Mouse (Mus musculus): ENCODE results near the gene Slc6a20b. TPM values are rescaled to one million over a fixed set of nuclear protein-coding genes. Genes with fewer than 3 reads are reported as not detected.

The Slc6a20b gene
- polyA plus RNA-seq, 1 experiment from 2014 or later = 0.08 TPM

- Histone ChIP-seq H3K4me3 (ENCODE audit: low read depth, low read length) (no peak overlapping the region), H3K36me3 (ENCODE audit: control insufficient read depth, insufficient read depth, low read length) (no peaks in the 10 kb centered on the region), H3K9ac (ENCODE audit: low read length) (no peak overlapping the region), H3K4me2 (ENCODE audit: low read depth) (no peak overlapping the region), H3K9me3 (ENCODE audit: control insufficient read depth, low read length) (no peaks in the 10 kb centered on the region), H3K4me1 (ENCODE audit: control insufficient read depth, insufficient read depth, low read length) (no peaks in the 10 kb centered on the region), H3K27me3 (ENCODE audit: control insufficient read depth, insufficient read depth, low read length) (no peaks in the 10 kb centered on the region), H3K27ac (ENCODE audit: low read depth, low read length) (no peak overlapping the region)
- 95% methylated on average over 2 of the region's 2 CpGs for WGBS
- DNase-seq (ENCODE audit: low spot score) (no peak), ATAC-seq (ENCODE audit: insufficient read depth, low FRiP score, low TSS enrichment) (no peak)
Observed at GRCm38 (mm10) chr9:123649785-123650511, 17.6 kb upstream of the Slc6a20b start.

GRCm38 (mm10) chr9:123640106-123640505 lies 7.7 kb upstream of the Slc6a20b start:
- Histone ChIP-seq H3K4me3 (ENCODE audit: low read depth, low read length) (no peak overlapping the region), H3K9ac (ENCODE audit: low read length) (no peak overlapping the region), H3K4me1 (ENCODE audit: control insufficient read depth, insufficient read depth, low read length) (no peaks in the 10 kb centered on the region), H3K36me3 (ENCODE audit: control insufficient read depth, insufficient read depth, low read length) (no peaks in the 10 kb centered on the region), H3K4me2 (ENCODE audit: low read depth) (no peak overlapping the region), H3K27me3 (ENCODE audit: control insufficient read depth, insufficient read depth, low read length) (no peaks in the 10 kb centered on the region), H3K9me3 (ENCODE audit: control insufficient read depth, low read length) (no peaks in the 10 kb centered on the region), H3K27ac (ENCODE audit: low read depth, low read length) (no peak overlapping the region)
- WGBS = 72% methylated on average over 1 of the region's 1 CpGs
- ATAC-seq (ENCODE audit: insufficient read depth, low FRiP score, low TSS enrichment) = no peak
- DNase-seq (ENCODE audit: low spot score) = no peak

- H3K36me3 ChIP-seq (ENCODE audit: control insufficient read depth, insufficient read depth, low read length) = no peaks in the 10 kb centered on the region
- WGBS = 88% methylated on average over 1 of the region's 1 CpGs
- H3K9ac ChIP-seq (ENCODE audit: low read length) = no peak overlapping the region
- no peak for ATAC-seq (ENCODE audit: insufficient read depth, low FRiP score, low TSS enrichment)
- H3K4me3 ChIP-seq (ENCODE audit: low read depth, low read length) = no peak overlapping the region
- H3K27me3 ChIP-seq (ENCODE audit: control insufficient read depth, insufficient read depth, low read length) = no peaks in the 10 kb centered on the region
- no peak overlapping the region for H3K4me2 ChIP-seq (ENCODE audit: low read depth)
- H3K4me1 ChIP-seq (ENCODE audit: control insufficient read depth, insufficient read depth, low read length) = no peaks in the 10 kb centered on the region
- no peaks in the 10 kb centered on the region for H3K9me3 ChIP-seq (ENCODE audit: control insufficient read depth, low read length)
- no peak for DNase-seq (ENCODE audit: low spot score)
- H3K27ac ChIP-seq (ENCODE audit: low read depth, low read length) = no peak overlapping the region
Observed at GRCm38 (mm10) chr9:123638668-123639089, 6.3 kb upstream of the Slc6a20b start.

GRCm38 (mm10) chr9:123638231-123638630 lies 5.9 kb upstream of the Slc6a20b start:
- no peaks in the 10 kb centered on the region for H3K4me1 ChIP-seq (ENCODE audit: control insufficient read depth, insufficient read depth, low read length)
- H3K36me3 ChIP-seq (ENCODE audit: control insufficient read depth, insufficient read depth, low read length) = no peaks in the 10 kb centered on the region
- H3K4me3 ChIP-seq (ENCODE audit: low read depth, low read length) = no peak overlapping the region
- no peak for DNase-seq (ENCODE audit: low spot score)
- H3K9me3 ChIP-seq (ENCODE audit: control insufficient read depth, low read length) = no peaks in the 10 kb centered on the region
- ATAC-seq (ENCODE audit: insufficient read depth, low FRiP score, low TSS enrichment) = no peak
- H3K27me3 ChIP-seq (ENCODE audit: control insufficient read depth, insufficient read depth, low read length) = no peaks in the 10 kb centered on the region
- H3K27ac ChIP-seq (ENCODE audit: low read depth, low read length) = no peak overlapping the region
- no peak overlapping the region for H3K4me2 ChIP-seq (ENCODE audit: low read depth)
- H3K9ac ChIP-seq (ENCODE audit: low read length) = no peak overlapping the region

GRCm38 (mm10) chr9:123636771-123637170 lies 4.4 kb upstream of the Slc6a20b start:
- 71% methylated on average over 5 of the region's 5 CpGs for WGBS
- ATAC-seq (ENCODE audit: insufficient read depth, low FRiP score, low TSS enrichment) = no peak
- no peak overlapping the region for H3K4me2 ChIP-seq (ENCODE audit: low read depth)
- H3K27ac ChIP-seq (ENCODE audit: low read depth, low read length) = no peak overlapping the region
- no peaks in the 10 kb centered on the region for H3K9me3 ChIP-seq (ENCODE audit: control insufficient read depth, low read length)
- H3K4me1 ChIP-seq (ENCODE audit: control insufficient read depth, insufficient read depth, low read length) = no peaks in the 10 kb centered on the region
- no peaks in the 10 kb centered on the region for H3K36me3 ChIP-seq (ENCODE audit: control insufficient read depth, insufficient read depth, low read length)
- DNase-seq (ENCODE audit: low spot score) = no peak
- no peaks in the 10 kb centered on the region for H3K27me3 ChIP-seq (ENCODE audit: control insufficient read depth, insufficient read depth, low read length)
- no peak overlapping the region for H3K4me3 ChIP-seq (ENCODE audit: low read depth, low read length)
- no peak overlapping the region for H3K9ac ChIP-seq (ENCODE audit: low read length)

GRCm38 (mm10) chr9:123632993-123633392 lies 628 bp upstream of the Slc6a20b start:
- DNase-seq (ENCODE audit: low spot score) = no peak
- H3K36me3 ChIP-seq (ENCODE audit: control insufficient read depth, insufficient read depth, low read length) = no peaks in the 10 kb centered on the region
- no peaks in the 10 kb centered on the region for H3K9me3 ChIP-seq (ENCODE audit: control insufficient read depth, low read length)
- no peak overlapping the region for H3K27ac ChIP-seq (ENCODE audit: low read depth, low read length)
- no peaks in the 10 kb centered on the region for H3K4me1 ChIP-seq (ENCODE audit: control insufficient read depth, insufficient read depth, low read length)
- ATAC-seq (ENCODE audit: insufficient read depth, low FRiP score, low TSS enrichment) = no peak
- no peak overlapping the region for H3K9ac ChIP-seq (ENCODE audit: low read length)
- no peak overlapping the region for H3K4me3 ChIP-seq (ENCODE audit: low read depth, low read length)
- no peaks in the 10 kb centered on the region for H3K27me3 ChIP-seq (ENCODE audit: control insufficient read depth, insufficient read depth, low read length)
- H3K4me2 ChIP-seq (ENCODE audit: low read depth) = no peak overlapping the region
- 90% methylated on average over 3 of the region's 3 CpGs for WGBS

GRCm38 (mm10) chr9:123631666-123632065 lies 699 bp downstream of the Slc6a20b start:
- Histone ChIP-seq H3K4me1 (ENCODE audit: control insufficient read depth, insufficient read depth, low read length) (no peaks in the 10 kb centered on the region), H3K4me3 (ENCODE audit: low read depth, low read length) (no peak overlapping the region), H3K36me3 (ENCODE audit: control insufficient read depth, insufficient read depth, low read length) (no peaks in the 10 kb centered on the region), H3K27ac (ENCODE audit: low read depth, low read length) (no peak overlapping the region), H3K9me3 (ENCODE audit: control insufficient read depth, low read length) (no peaks in the 10 kb centered on the region), H3K4me2 (ENCODE audit: low read depth) (no peak overlapping the region), H3K9ac (ENCODE audit: low read length) (no peak overlapping the region), H3K27me3 (ENCODE audit: control insufficient read depth, insufficient read depth, low read length) (no peaks in the 10 kb centered on the region)
- DNase-seq (ENCODE audit: low spot score) (no peak), ATAC-seq (ENCODE audit: insufficient read depth, low FRiP score, low TSS enrichment) (no peak)
- 80% methylated on average over 3 of the region's 3 CpGs for WGBS

GRCm38 (mm10) chr9:123625821-123626220 lies 6.5 kb downstream of the Slc6a20b start:
- no peaks in the 10 kb centered on the region for H3K9me3 ChIP-seq (ENCODE audit: control insufficient read depth, low read length)
- DNase-seq (ENCODE audit: low spot score) = no peak
- H3K4me1 ChIP-seq (ENCODE audit: control insufficient read depth, insufficient read depth, low read length) = no peaks in the 10 kb centered on the region
- no peak overlapping the region for H3K27ac ChIP-seq (ENCODE audit: low read depth, low read length)
- no peak overlapping the region for H3K9ac ChIP-seq (ENCODE audit: low read length)
- no peaks in the 10 kb centered on the region for H3K36me3 ChIP-seq (ENCODE audit: control insufficient read depth, insufficient read depth, low read length)
- no peak overlapping the region for H3K4me3 ChIP-seq (ENCODE audit: low read depth, low read length)
- WGBS = 89% methylated on average over 11 of the region's 11 CpGs
- no peak for ATAC-seq (ENCODE audit: insufficient read depth, low FRiP score, low TSS enrichment)
- no peaks in the 10 kb centered on the region for H3K27me3 ChIP-seq (ENCODE audit: control insufficient read depth, insufficient read depth, low read length)
- H3K4me2 ChIP-seq (ENCODE audit: low read depth) = no peak overlapping the region

- no peak overlapping the region for H3K4me3 ChIP-seq (ENCODE audit: low read depth, low read length)
- ATAC-seq (ENCODE audit: insufficient read depth, low FRiP score, low TSS enrichment) (no peak), DNase-seq (ENCODE audit: low spot score) (no peak)
- no peak overlapping the region for H3K27ac ChIP-seq (ENCODE audit: low read depth, low read length)
- H3K9me3 ChIP-seq (ENCODE audit: control insufficient read depth, low read length) = no peaks in the 10 kb centered on the region
- H3K4me1 ChIP-seq (ENCODE audit: control insufficient read depth, insufficient read depth, low read length) = no peaks in the 10 kb centered on the region
- no peaks in the 10 kb centered on the region for H3K36me3 ChIP-seq (ENCODE audit: control insufficient read depth, insufficient read depth, low read length)
- H3K4me2 ChIP-seq (ENCODE audit: low read depth) = no peak overlapping the region
- no peak overlapping the region for H3K9ac ChIP-seq (ENCODE audit: low read length)
- 85% methylated on average over 2 of the region's 2 CpGs for WGBS
- no peaks in the 10 kb centered on the region for H3K27me3 ChIP-seq (ENCODE audit: control insufficient read depth, insufficient read depth, low read length)
Observed at GRCm38 (mm10) chr9:123624741-123625140, 7.6 kb downstream of the Slc6a20b start.
